15 mouse cellular contexts compared by ENCODE assay signal in the genomic region with DNA sequence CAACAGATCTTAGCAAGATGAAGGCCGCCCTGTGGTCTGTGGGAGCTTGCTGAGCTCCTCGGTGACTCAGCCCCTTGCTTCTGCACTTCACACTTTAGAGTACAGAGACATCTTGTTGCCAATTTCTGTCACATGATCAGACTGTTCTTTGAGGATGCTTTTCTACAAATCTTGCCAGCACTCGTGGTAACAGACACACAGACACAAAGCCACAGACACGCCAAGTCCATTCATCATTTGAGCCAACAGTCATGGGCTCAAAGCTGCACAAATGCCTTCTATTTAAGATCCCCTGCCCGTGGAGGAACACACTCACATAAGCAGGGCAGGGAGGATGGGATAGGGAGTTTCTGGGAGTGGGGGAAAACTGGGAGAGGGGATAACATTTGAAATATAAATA.
DNase-seq lines count a peak whose midpoint lies in the region; ATAC-seq and TF ChIP-seq lines count a peak whose summit lies in the region.
"Had no signal": no experiment of that assay in that cellular context is flagged by ENCODE, and none has a peak within 500 bp of the region (broad histone marks: within the 10 kb centered on the region; RNA-seq: fewer than 3 reads in every experiment).

No protein-coding gene starts in this region.

- peaks cover 22% of the 10 kb centered on the region for H3K4me1 ChIP-seq in hindbrain, embryonic 15.5 days (replicated peaks)
- peaks cover 4% of the 10 kb centered on the region; the same call in 1 of the 2 replicates for H3K4me1 ChIP-seq in hindbrain, embryonic 12.5 days
- peaks cover 10% of the 10 kb centered on the region; the same call in 1 of the 2 replicates for H3K4me1 ChIP-seq in neural tube, embryonic 13.5 days (replicated peaks)

- no peak for TF ChIP-seq POLR2A in myocyte (IDR thresholded peaks at IDR 0.05; ENCODE audit: insufficient read length, low read depth)

- H3K27me3 ChIP-seq in hindbrain, embryonic 15.5 days, result no peaks in the 10 kb centered on the region
- H3K27me3 ChIP-seq in hindbrain, embryonic 12.5 days, result no peaks in the 10 kb centered on the region
- H3K27me3 ChIP-seq in neural tube, embryonic 13.5 days, result no peaks in the 10 kb centered on the region
- H3K27me3 ChIP-seq in myocyte (ENCODE audit: control insufficient read depth, insufficient read depth, insufficient read length), result no peaks in the 10 kb centered on the region

- WGBS in hindbrain, embryonic 15.5 days, result 58% methylated on average over 5 of the region's 5 CpGs
- 73% methylated on average over 5 of the region's 5 CpGs for WGBS in hindbrain, embryonic 12.5 days
- WGBS in neural tube, embryonic 13.5 days, result 56% methylated on average over 5 of the region's 5 CpGs

- H3ac ChIP-seq in myocyte (ENCODE audit: control insufficient read depth, insufficient read length), result no peak overlapping the region

- H3K79me2 ChIP-seq in myocyte (ENCODE audit: control insufficient read depth, insufficient read depth), result no peaks in the 10 kb centered on the region

- no peak overlapping the region for H3K9ac ChIP-seq in hindbrain, embryonic 15.5 days
- no peak overlapping the region for H3K9ac ChIP-seq in hindbrain, embryonic 12.5 days
- no peak overlapping the region for H3K9ac ChIP-seq in neural tube, embryonic 13.5 days
- H3K9ac ChIP-seq: liver, embryonic 14.5 days had no signal

- DNase-seq in adrenal gland, adult 2 months, result peak; percentile 30
- DNase-seq in adrenal gland, postnatal 14 days, result no peak
- DNase-seq in neural tube, embryonic 10.5 days (ENCODE audit: extremely low spot score, low spot score), result no peak
- DNase-seq in urinary bladder, adult 2 months (ENCODE audit: low spot score), result no peak
- DNase-seq: cerebellum, adult 2 months; embryo, embryonic 11 days; kidney, postnatal 25 days; thymus, postnatal 36 days had no signal

- no peaks in the 10 kb centered on the region for H3K36me3 ChIP-seq in hindbrain, embryonic 15.5 days
- no peaks in the 10 kb centered on the region for H3K36me3 ChIP-seq in hindbrain, embryonic 12.5 days
- H3K36me3 ChIP-seq in neural tube, embryonic 13.5 days, result no peaks in the 10 kb centered on the region
- H3K36me3 ChIP-seq in myocyte (ENCODE audit: control insufficient read depth, insufficient read depth), result no peaks in the 10 kb centered on the region

- H3K9me3 ChIP-seq in hindbrain, embryonic 15.5 days, result no peaks in the 10 kb centered on the region
- H3K9me3 ChIP-seq in hindbrain, embryonic 12.5 days (replicated peaks), result no peaks in the 10 kb centered on the region
- H3K9me3 ChIP-seq in neural tube, embryonic 13.5 days, result no peaks in the 10 kb centered on the region

- no peak overlapping the region for H3K4me3 ChIP-seq in hindbrain, embryonic 15.5 days
- H3K4me3 ChIP-seq in hindbrain, embryonic 12.5 days, result no peak overlapping the region
- H3K4me3 ChIP-seq in neural tube, embryonic 13.5 days, result no peak overlapping the region
- H3K4me3 ChIP-seq in myocyte, result no peak overlapping the region
- H3K4me3 ChIP-seq: erythroblast, embryonic 14.5 days had no signal

- no peak overlapping the region for H3K27ac ChIP-seq in hindbrain, embryonic 15.5 days (replicated peaks)
- no peak overlapping the region for H3K27ac ChIP-seq in hindbrain, embryonic 12.5 days
- no peak overlapping the region for H3K27ac ChIP-seq in neural tube, embryonic 13.5 days (replicated peaks)
- H3K27ac ChIP-seq: liver, embryonic 14.5 days had no signal

- peak; percentile 77 for ATAC-seq in hindbrain, embryonic 15.5 days (ENCODE audit: low FRiP score, low read depth)
- ATAC-seq in hindbrain, embryonic 12.5 days (ENCODE audit: low FRiP score), result no peak
- 0 out of 2 replicates have a peak, but pooled peaks have one; percentile 43 for ATAC-seq in neural tube, embryonic 13.5 days (ENCODE audit: low read depth)
- ATAC-seq: intestine, postnatal 0 days had no signal

- no peak overlapping the region for H3K4me2 ChIP-seq in hindbrain, embryonic 15.5 days
- no peak overlapping the region for H3K4me2 ChIP-seq in hindbrain, embryonic 12.5 days (replicated peaks)
- H3K4me2 ChIP-seq in neural tube, embryonic 13.5 days, result no peak overlapping the region
- H3K4me2 ChIP-seq in myocyte (ENCODE audit: low read depth), result peak overlapping the region; percentile 51

TF ChIP-seq in myocyte, 11 proteins besides CTCF, POLR2A, EP300 and RAD21:
- TF ChIP-seq CEBPB (IDR thresholded peaks at IDR 0.05; ENCODE audit: insufficient read depth, poor library complexity, severe bottlenecking), result no peak
- no peak for TF ChIP-seq E2F4 (IDR thresholded peaks at IDR 0.05; ENCODE audit: insufficient read depth)
- peak; percentile 93 for TF ChIP-seq USF1 (IDR thresholded peaks at IDR 0.05; ENCODE audit: low read depth)
- no peak for TF ChIP-seq SRF (IDR thresholded peaks at IDR 0.05; ENCODE audit: control insufficient read depth, insufficient read length, low read depth)
- TF ChIP-seq MAX (IDR thresholded peaks at IDR 0.05; ENCODE audit: low read depth), result no peak
